Mouse (Mus musculus) brain, embryonic 18.5 days (tissue): ENCODE measurements around the gene Grap2.
A peak's percentile ranks its signal among the peaks of the same experiment; 100 is the strongest.

ENCODE experiments used
- DNase-seq: peaks from one replicate; pipeline ENCODE4 v3.0.0-alpha.2; 2012; ENCODE audit warnings: low read depth, low spot score

Grap2 gene

DNA sequence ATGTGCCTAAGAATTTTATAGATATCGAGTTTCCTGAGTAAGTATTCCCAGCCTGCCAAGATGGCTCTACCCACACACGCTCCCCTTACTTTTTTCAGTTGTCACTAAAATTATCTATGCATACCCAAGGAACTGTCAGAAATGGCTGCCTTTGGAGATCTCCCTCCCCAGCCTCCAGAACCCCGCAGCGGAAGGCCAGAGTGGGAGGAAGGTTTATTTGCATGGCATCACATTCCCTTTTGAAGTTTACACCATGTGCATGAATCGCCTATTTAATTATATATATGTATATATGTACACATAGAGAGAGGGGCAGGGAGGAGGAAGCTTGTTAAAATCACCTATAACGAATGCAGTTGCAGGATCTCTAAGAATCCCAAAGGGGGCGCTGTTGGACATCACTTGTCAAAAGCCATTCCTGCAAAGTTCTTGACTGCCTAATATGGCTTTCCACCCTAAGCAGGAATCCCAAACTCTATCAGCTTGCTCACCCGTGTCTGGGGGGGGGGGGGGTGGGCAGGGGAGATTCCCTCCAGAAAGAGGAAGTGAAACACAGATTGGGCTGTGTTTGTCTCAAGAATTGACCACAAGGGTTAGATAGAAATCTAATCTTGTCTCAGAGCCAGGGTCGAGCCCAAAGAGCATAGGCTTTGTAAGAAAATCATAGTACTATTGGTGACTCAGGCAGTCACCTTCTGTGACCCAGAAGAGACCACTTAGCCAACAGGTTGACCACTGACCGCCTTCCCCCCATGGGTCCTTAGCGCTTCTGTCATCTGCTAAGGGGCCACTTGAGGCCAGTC, 62.2 kb downstream of the Grap2 start:
- no peak for DNase-seq

DNA sequence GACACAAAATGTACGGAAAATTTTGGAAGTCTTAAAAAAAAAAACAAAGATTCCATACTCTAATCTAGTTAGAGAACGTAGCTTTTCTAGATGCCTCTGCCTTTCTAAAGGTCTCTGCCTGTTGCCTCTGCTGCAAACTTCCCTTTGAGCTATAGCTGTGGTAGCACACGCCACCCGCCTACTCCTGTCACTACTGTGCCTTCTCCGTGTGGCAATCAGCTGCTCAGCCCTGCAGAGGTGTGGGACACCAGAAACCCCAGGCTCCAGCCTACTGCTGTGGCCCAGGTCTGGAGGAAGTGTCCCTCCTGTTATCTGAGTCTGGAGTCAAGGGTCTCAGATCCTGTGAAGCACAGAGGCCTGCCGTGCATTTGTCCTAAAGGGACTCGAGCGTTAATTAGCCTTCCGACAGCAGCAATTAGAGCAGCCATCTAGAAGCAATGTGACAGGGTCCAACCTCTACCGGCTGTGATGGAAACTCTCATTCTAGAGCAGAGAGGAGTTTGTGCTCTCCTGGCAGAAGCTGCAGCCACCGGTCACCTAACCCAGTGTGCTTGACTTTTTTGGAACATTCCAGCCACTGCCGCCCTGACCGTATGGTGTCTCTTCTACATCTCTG, 64.5 kb downstream of the Grap2 start:
- DNase-seq, result no peak

DNA sequence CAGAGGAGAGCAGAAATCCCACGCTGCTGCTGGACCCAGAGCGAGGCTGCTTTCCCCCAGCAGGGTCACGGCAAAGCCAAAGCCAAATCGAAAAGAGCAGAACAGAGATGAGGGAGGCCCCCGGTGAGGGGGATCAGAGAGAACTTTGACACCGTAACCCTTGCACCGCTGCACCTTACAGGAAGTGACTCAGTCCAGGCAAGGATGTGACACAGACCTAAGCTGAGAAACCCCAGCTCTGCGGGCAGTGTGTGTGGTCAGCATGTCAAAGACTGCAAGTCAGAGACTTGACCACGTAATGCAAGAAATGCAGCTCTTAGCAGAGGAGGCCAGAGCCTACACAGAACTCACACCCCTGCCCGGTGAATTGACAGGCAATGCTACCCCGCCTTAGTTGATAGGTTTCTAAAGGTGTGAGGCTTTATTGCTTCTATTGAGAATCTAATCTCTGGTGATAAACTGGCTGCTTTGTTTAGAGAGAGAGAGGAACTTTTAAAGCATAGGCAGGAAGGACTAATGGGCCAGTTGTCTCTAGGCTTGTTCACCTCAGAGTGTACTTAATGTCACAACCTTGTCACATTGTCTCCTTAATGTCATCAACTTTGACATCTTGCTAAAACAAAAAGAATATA, 66.8 kb downstream of the Grap2 start:
- no peak for DNase-seq

GRCm38 (mm10) chr15:80639874-80640273, 67.5 kb downstream of the Grap2 start:
- no peak for DNase-seq

- no peak for DNase-seq
Observed at GRCm38 (mm10) chr15:80641702-80642435, 69.5 kb downstream of the Grap2 start.

- no peak for DNase-seq
Observed at GRCm38 (mm10) chr15:80645006-80645797, 72.8 kb downstream of the Grap2 start.

DNA sequence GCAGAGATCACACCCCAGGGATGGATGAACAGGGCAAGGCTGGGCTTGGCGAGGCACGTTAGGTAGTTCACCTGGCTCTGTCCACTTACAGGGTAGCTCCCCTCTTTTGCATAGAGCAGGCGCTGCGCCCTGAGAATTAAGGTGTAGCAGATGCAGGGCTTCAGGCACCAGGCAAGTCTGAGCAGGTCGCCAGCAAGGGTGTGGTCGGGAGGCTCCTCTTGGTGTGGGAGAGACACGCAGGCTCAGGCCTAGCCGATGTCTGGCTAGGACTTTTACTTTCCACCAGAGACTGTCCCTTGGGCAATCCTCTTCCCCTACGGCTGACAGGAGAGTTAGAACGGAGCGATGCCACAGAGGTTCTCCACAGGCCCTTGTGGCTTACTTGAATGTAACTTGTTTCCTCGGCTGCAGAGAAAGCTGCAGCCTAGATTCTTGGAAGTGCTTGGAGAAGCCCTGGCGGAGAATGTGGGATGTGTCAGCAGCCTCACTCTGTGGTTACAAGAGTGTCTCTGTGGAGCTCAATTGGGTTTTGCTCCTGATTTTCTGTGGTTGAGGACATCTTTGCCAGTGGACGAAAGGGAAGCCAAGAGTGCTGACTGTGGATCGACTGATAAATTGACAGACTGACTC, 76.7 kb downstream of the Grap2 start:
- no peak for DNase-seq

DNA sequence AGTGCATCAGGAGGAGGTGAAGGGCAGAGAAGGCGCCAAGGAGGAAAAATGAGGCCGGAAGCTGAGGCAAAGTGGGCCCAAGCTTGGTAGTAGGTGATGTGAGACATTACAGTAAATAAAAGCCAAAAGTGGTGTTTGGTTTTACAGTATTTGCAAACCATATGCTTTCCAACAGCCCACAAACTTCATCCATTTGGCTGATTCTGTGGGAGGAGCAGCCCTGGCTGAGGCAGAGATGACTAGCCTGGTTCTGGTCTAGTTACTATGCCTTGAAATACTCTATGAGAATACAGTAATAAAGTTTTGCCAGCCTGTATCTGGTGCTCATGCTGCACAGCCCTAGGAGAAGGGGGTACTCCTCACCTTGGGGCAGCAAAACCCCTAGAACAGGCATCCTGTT, 78.0 kb downstream of the Grap2 start:
- no peak for DNase-seq

- DNase-seq, result no peak
Observed at GRCm38 (mm10) chr15:80653865-80654264, 81.5 kb downstream of the Grap2 start.

GRCm38 (mm10) chr15:80658815-80659471, 86.5 kb downstream of the Grap2 start:
- peak; percentile 42 for DNase-seq

DNA sequence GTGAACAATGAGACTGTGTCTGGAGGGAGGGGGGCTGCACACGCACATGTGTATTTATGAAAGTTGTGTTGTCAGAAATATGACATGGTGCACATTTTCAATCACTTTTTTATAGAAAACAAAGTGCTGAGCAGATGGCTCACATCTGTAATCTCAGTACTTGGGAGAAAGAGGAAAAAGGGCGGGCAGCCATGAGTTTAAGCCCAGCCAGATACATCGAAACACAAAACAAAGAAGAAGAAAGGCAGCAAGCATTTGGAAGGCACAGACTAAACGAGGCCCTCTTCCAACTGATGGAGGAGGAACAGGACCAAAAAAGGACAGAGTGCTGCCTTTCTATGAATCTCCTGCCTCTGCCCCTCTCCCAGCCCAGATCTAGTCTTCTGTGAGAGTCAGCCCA, 88.6 kb downstream of the Grap2 start:
- no peak for DNase-seq

DNA sequence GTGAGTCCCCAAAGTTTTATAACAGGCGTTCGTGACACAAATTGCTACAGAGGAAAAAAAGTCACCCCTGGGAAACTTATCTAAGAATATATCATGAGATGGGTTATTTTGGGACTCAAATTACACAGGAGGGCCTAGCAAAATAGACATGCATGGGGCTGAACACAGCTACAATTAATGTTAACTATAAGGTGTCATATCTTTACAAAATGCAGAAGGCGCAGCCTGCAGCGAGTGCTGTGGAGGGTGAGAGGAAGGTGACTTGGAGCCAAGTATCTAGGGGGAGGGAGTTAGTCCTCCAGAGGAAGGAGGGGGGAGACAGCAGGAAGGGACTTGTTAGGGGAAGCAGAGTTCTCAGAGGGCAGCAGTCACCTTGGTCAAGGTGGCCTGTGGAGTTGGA, 92.0 kb downstream of the Grap2 start:
- no peak for DNase-seq

DNA sequence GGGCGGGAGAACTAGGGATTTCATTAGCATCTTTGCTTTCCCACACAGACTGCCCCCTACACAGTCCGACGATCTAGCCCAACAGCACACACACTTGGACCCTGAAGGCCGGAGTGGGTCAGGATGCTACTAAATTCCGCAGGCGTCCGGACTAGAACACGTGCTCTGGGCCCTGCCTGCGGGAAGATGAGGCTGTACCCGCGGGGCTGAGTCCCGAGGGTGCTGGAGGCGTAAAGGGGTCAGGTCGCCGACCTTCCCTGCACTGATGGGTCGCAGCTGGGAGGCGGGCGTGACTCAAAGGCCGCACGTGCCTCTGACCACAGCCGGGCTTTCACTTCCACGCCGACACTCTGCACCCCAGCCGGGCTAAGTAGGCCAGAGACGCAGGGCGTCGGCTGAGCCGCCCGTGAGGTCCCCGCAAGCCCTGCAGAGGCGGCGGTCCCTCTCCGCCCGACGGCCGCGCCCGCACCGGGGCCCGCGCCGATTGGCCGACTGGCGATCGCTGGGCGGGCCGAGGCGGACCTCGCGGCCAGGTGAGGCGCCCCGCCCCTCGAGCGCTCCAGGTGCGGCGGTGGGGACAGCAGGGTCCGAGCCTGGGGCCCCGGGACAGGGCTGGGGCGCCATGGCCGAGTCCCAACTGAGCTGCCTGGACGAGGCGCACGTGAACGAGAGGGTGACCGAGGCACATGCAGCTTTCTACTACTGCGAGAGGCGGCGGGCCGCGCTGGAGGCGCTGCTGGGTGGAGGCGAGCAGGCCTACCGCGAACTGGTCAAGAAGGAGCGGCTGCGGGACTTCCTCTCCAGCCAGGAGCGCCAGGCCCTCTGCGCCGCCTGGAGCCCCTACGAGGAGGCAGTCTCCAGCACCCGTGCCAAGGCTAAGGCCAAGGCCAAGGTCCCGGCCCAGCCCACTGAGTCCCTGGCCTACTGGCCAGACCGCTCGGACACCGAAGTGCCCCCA, 99.2 kb downstream of the Grap2 start, which contains the start of gene Fam83f:
Fam83f (plus strand) TSS at position 553 of the 958 bp plus-strand sequence.
- DNase-seq, result no peak

- DNase-seq, result no peak
Observed at GRCm38 (mm10) chr15:80672810-80673209, 100.4 kb downstream of the Grap2 start.

DNA sequence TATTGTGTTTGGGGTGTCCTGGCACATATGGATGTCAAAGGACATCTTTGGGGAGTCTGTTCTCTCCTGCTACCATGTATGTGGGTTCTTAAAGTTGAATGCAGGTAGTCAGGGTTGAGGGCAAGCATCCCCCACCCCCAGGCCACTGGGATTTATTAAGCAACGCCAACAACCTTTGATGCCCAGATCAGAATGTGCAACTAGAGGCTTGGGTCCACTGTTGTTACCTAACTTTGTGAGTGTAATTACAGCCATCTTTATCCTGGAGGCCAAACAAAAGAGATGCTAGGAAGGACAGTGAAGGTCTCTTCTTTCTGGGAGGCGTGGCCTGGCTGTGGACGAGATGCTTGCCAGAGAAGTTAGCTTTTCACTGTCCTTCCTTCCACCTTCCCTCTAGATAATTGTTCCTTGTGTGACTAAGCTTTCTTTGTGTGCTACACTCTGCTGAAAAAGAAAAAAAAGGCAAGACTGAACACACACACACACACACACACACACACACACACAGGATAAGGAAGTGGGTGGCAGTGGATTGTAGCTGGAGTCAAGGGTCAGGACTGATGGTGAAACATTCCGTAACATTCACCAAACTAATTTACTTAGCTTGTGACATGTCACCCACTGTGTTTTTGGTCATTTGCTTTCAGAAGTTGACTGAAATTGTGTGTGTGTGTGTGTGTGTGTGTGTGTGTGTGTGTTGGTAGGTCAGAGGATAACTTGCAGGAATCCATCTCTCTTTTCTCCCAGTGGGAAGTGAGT, 101.1 kb downstream of the Grap2 start:
- DNase-seq, result no peak

DNA sequence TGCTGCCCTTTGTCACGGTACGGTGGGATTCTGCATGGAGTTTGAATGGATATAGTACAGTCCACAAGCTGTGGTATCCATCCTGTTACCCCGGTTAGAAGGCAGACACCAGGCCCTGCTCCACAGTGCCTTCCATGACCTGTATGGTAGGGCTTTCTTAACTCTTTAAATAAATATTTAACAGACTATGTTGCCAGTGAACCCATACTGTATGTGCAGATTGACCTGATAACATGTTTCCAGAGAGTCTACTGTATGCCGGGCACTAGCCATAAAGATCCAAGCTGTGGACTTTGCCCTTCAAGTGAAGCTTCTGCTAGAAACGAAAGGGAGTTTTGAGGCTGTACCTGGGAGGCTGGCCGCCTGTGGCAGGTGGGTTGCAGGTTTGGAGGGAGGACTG, 102.3 kb downstream of the Grap2 start:
- no peak for DNase-seq

DNA sequence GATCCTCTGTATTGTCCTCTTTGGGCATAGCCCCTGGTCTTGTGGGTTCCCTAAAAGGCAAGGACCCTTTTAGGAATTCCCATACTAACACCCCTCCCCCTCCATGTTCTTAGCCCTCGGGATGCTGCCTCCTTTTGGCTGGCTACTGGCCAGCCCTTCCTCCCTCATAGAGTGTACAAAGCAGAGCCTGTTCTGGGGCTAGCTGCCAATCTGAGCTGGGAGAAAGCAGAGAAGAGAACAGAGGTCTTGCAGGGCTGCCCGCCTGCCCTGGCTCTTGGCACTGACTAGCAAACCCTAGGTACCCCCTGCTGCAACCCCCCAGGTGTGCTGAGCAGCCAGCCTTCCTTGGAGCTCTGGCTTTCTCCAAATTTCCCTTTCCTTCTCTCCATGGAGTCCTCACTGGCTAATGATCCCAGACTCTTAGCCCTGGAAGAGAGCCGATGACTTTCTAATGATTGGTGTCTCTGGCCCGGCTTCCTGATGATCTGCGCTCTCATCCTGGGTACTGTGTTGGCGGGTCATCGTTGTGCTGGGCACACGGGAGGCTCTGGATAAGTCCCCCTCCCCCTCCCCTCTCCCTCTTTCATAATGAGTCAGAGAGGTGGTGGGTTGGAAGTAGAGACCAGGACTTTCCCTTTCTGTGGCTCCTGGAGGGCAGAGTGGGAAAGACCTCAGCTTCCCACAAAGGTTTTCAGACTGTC, 107.3 kb downstream of the Grap2 start:
- DNase-seq, result no peak
